Mouse (Mus musculus) CH12.LX (cell line): Measurements from ENCODE around the gene Smyd3.

Source experiments
- CTCF ChIP-seq, 2 experiments: IDR thresholded peaks in 1 of 2; conservative IDR thresholded peaks in 1 of 2; 2 replicates each; pipeline ENCODE4 v1.5.1; 2011 to 2012; ENCODE audit warnings: low read depth in 2 of 2, low read length in 2 of 2, improper control_type of control experiment in 1 of 2, inconsistent platforms in 1 of 2, mild to moderate bottlenecking in 1 of 2, moderate library complexity in 1 of 2
- EP300 ChIP-seq: IDR thresholded peaks from 2 replicates; pipeline ENCODE4 v1.6.1; 2011; ENCODE audit warnings: low read length, improper control_type of control experiment
- GABPA ChIP-seq: IDR thresholded peaks from 2 replicates; pipeline ENCODE4 v1.6.1; 2012; ENCODE audit warnings: low read depth, low read length, improper control_type of control experiment, inconsistent platforms; ENCODE audit not compliant: insufficient replicate concordance
- POLR2A ChIP-seq: IDR thresholded peaks from 2 replicates; pipeline ENCODE4 v1.6.1; 2011; ENCODE audit warnings: low read depth, mild to moderate bottlenecking, improper control_type of control experiment, low read length
- UBTF ChIP-seq: IDR thresholded peaks from 2 replicates; pipeline ENCODE4 v1.6.1; 2012; ENCODE audit warnings: low read depth, mild to moderate bottlenecking, inconsistent platforms, low read length, improper control_type of control experiment, moderate library complexity

GRCm38 (mm10) chr1:179560845-179561430 is 43.1 kb upstream of the Smyd3 start:
- TF ChIP-seq CTCF (conservative IDR thresholded peaks at IDR 0.05 in 1 of 2, IDR thresholded peaks at IDR 0.05 in 1 of 2; ENCODE audit: low read depth in 2 of 2, low read length in 2 of 2) (no peak), EP300 (no peak), POLR2A (no peak), GABPA (no peak), UBTF (no peak)
